Mouse (Mus musculus) embryonic fibroblast, embryonic 13.5 days (primary cell): ENCODE data around the gene Tnxb.

Source experiments
- CTCF ChIP-seq: IDR thresholded peaks from 2 replicates; pipeline ENCODE4 v1.5.1; 2011; ENCODE audit warnings: mild to moderate bottlenecking, control low read depth, low read length, moderate library complexity, borderline replicate concordance; ENCODE audit not compliant: insufficient read depth
- POLR2A ChIP-seq: IDR thresholded peaks from 2 replicates; pipeline ENCODE4 v1.6.1; 2011; ENCODE audit warnings: low read depth, mild to moderate bottlenecking, control low read depth, low read length, moderate library complexity

- no peak for TF ChIP-seq CTCF
- peak; percentile 83 for TF ChIP-seq POLR2A
Measured at GRCm38 (mm10) chr17:34627093-34627942, 43.0 kb upstream of the Tnxb start.
